Mouse (Mus musculus) ES-Bruce4 (cell line): ENCODE measurements around the gene Adcy3. TPM values are rescaled to one million over a fixed set of nuclear protein-coding genes. Genes with fewer than 3 reads are reported as not detected.
A peak's percentile ranks its signal among the peaks of the same experiment; 100 is the strongest.

Experiments used
- H3K27ac ChIP-seq: 2 replicates; pipeline ENCODE4 v1.5.1; 2012; ENCODE audit warnings: low read length, inconsistent platforms; ENCODE audit not compliant: insufficient read depth
- H3K27me3 ChIP-seq: 2 replicates; pipeline ENCODE4 v1.6.1; 2012; ENCODE audit warnings: mild to moderate bottlenecking, low read length, inconsistent platforms; ENCODE audit not compliant: control insufficient read depth, poor library complexity, insufficient read depth, severe bottlenecking
- H3K36me3 ChIP-seq: 2 replicates; pipeline ENCODE4 v1.6.1; 2012; ENCODE audit warnings: inconsistent platforms, mild to moderate bottlenecking, low read length, moderate library complexity; ENCODE audit not compliant: control insufficient read depth, poor library complexity, insufficient read depth, severe bottlenecking
- H3K4me1 ChIP-seq: one replicate; pipeline ENCODE4 v1.8.1; 2011; ENCODE audit warnings: low read length; ENCODE audit not compliant: control insufficient read depth, insufficient read depth
- H3K4me3 ChIP-seq: 2 replicates; pipeline ENCODE4 v1.5.1; 2011; ENCODE audit warnings: low read depth, mild to moderate bottlenecking, low read length
- H3K9ac ChIP-seq: 2 replicates; pipeline ENCODE4 v1.6.1; 2012; ENCODE audit warnings: low read depth, mild to moderate bottlenecking, inconsistent platforms; ENCODE audit not compliant: poor library complexity, severe bottlenecking
- H3K9me3 ChIP-seq: replicated peaks from 2 replicates; pipeline ENCODE4 v1.6.1; 2012; ENCODE audit warnings: mild to moderate bottlenecking, low read length, inconsistent platforms; ENCODE audit not compliant: control insufficient read depth, poor library complexity, insufficient read depth, severe bottlenecking
- CTCF ChIP-seq: IDR thresholded peaks from one replicate; pipeline ENCODE4 v1.8.1; 2011; ENCODE audit warnings: low read depth, low read length
- EP300 ChIP-seq: IDR thresholded peaks from 2 replicates; pipeline ENCODE4 v1.6.1; 2011; ENCODE audit warnings: low read depth, low read length; ENCODE audit not compliant: insufficient read depth
- POLR2A ChIP-seq: IDR thresholded peaks from one replicate; pipeline ENCODE4 v1.8.1; 2011; ENCODE audit warnings: low read length; ENCODE audit not compliant: insufficient read depth
- polyA plus RNA-seq: library from polyadenylated mRNA; stranded (reverse); fragments of >200 nt; gene quantifications from 2 replicates; pipeline ENCODE4 v1.2.4, GENCODE M21; 2011; ENCODE audit warnings: low read depth; ENCODE audit not compliant: missing spikeins, insufficient read depth, insufficient read length

Gene Adcy3
- polyA plus RNA-seq, 1 experiment: 8.2 TPM

DNA sequence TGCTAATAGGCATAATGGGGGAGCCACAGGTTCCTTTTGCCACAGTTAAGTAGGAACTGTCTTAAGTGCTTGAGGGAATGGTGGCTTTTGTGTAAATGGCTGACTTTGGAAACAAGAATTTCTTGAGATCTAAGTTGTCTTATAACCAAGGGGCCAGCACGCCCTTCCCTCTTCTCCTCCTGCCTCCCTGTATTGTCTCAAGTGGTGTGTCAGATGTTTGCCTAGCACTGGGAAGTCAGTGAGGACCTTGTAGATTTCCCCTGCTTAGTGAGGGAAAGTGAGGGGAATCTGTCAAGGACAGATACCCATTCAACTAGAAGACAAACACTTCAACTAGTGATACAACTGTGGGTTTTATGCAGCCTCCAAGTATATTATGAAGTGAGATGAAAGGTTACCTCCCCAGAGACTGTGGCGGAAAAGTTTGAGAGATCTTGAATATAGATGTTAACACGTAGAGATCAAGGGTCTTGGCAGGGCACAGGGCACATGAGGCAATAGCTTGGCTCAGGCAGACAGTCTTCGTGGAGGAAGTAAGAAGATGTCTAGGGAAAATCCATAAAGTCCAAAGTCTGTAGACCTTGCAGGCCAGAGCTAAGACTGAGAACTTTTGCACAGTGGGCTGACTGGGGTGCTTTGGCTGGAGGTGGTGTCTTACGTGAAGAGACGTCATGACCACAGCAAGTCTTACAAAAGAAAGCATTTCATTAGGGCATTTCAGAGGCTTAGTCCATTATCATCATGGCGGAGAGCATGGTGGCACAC, 26.1 kb downstream of the Adcy3 start:
- Histone ChIP-seq H3K9ac (no peak overlapping the region), H3K27ac (no peak overlapping the region), H3K4me3 (no peak overlapping the region), H3K36me3 (no peaks in the 10 kb centered on the region), H3K27me3 (no peaks in the 10 kb centered on the region), H3K9me3 (no peaks in the 10 kb centered on the region), H3K4me1 (peaks cover 5% of the 10 kb centered on the region)
- TF ChIP-seq POLR2A: no peak

DNA sequence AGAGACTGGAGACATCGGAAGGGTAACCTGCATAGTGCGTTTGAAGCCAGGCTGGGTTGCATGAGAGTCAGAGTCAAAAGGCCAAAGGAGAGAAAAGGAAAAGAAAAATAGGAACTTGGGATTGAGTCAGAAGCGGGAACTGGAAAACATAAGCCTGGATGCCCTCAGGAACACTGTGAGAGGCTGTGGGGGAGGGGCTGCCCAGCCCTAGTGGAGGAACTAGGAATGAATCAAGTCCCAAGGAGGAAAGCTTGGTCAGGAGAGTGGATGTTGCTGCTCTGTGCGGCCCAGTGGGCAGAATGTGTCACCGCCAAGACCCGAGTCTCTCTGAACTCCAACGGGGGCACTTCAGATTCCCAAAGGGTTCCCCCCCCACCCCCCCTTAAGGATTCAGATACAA, 27.4 kb downstream of the Adcy3 start:
- Histone ChIP-seq H3K9me3 (no peaks in the 10 kb centered on the region), H3K36me3 (no peaks in the 10 kb centered on the region), H3K9ac (0 out of 2 replicates have a peak overlapping the region, but pooled peaks have one; percentile 18), H3K4me3 (no peak overlapping the region), H3K27ac (no peak overlapping the region), H3K27me3 (no peaks in the 10 kb centered on the region), H3K4me1 (peaks cover 6% of the 10 kb centered on the region)
- TF ChIP-seq EP300: peak; percentile 30; the same call in 1 of the 2 replicates
- TF ChIP-seq POLR2A: no peak
- no peak for TF ChIP-seq CTCF

DNA sequence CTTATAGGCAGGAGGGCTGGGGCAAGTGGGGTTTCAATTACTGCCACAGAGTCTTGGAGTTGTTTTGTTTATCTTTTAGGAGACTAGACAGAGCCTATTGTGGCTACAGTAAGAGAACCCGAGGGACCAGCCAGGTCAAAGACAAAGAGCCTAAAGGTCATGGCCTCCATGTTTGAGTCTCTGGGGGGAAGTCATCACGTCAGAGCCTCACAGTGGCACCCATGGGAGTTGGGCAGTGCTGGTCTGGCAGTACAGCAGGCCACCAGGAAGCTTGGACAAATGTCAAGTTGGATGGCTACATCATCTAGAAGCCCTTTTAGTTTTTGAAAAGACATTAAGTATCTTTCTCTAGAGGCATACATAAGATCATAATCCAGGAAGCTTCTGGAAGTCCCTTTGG, 30.0 kb downstream of the Adcy3 start:
- Histone ChIP-seq H3K4me3 (no peak overlapping the region), H3K27me3 (no peaks in the 10 kb centered on the region), H3K9ac (no peak overlapping the region), H3K36me3 (no peaks in the 10 kb centered on the region), H3K27ac (no peak overlapping the region), H3K9me3 (no peaks in the 10 kb centered on the region), H3K4me1 (peaks cover 11% of the 10 kb centered on the region)
- no peak for TF ChIP-seq CTCF
- no peak for TF ChIP-seq POLR2A
- TF ChIP-seq EP300: no peak

DNA sequence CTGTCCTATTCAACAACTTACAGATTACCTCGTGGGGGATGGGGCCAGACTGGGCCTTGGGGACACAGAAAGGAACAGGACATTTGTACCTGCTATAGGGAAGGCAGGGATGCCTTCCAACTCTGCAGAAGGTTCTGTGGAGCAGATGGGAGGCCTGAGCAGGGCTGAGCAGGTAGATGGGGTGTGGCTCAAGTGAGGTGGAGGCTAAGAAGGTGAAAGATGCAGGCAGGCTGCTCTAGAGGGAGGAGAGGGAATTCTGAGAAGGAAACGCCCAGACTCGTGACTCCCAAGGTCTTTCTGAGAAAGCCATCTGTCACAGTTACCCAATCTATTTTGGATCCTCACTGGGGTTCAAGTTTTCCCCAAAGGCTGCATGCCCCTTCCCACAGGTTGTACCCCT, 34.1 kb downstream of the Adcy3 start:
- peaks cover 20% of the 10 kb centered on the region for H3K4me1 ChIP-seq
- no peak for TF ChIP-seq CTCF
- TF ChIP-seq EP300: peak; percentile 94

DNA sequence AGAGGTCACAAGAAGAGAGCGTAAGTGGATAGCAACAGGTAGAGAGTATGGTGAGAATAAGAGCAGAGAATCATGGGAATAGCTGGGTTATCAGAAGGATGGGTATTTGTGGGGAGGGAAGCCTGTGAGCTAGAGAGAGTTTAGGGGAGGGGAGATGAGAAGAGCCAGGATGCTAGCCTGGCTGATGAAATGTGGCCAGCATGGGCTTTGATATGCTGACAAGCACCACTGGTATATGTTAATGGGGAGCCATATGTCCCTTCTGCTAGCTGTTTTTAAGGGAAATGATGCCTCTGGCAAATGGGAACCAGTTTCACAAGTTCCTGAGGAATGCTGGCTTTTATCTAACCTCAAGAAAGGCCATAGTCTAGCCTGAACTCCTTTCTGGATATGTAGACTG, 36.2 kb downstream of the Adcy3 start:
- TF ChIP-seq CTCF: no peak
- peak; percentile 91 for TF ChIP-seq EP300
- TF ChIP-seq POLR2A: no peak
- Histone ChIP-seq H3K36me3 (no peaks in the 10 kb centered on the region), H3K27me3 (no peaks in the 10 kb centered on the region), H3K4me1 (peaks cover 17% of the 10 kb centered on the region), H3K27ac (peak overlapping the region; percentile 78), H3K4me3 (no peak overlapping the region), H3K9ac (no peak overlapping the region), H3K9me3 (no peaks in the 10 kb centered on the region)

More for the DNA sequence above, 34.1 kb downstream of the Adcy3 start:
- H3K27me3 ChIP-seq: no peaks in the 10 kb centered on the region
- H3K4me3 ChIP-seq: peak overlapping the region; percentile 2; the same call in 1 of the 2 replicates
- no peaks in the 10 kb centered on the region for H3K36me3 ChIP-seq
- peak overlapping the region; percentile 16; the same call in 1 of the 2 replicates for H3K27ac ChIP-seq
- H3K9me3 ChIP-seq: no peaks in the 10 kb centered on the region
- no peak overlapping the region for H3K9ac ChIP-seq

DNA sequence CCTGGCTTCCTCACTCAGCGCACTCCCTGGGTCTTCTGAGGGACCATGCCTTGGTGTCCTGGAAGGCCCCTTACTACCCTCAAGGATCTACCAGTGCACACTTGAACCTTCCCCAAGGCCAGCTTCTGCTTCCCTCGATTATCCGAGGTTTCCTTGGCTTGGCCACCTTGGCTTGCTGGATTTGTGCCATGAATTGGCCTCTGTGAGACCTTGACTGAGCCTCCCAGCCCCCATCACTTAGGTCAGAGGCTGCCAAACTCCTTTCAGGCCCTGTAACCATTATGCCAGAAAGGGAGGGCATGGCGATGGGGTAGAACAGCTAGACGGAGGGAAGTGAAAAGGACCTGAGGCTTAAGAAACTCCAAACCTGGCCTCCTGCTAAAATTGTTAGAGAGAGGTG, 36.7 kb downstream of the Adcy3 start:
- H3K27me3 ChIP-seq: no peaks in the 10 kb centered on the region
- no peak overlapping the region for H3K4me3 ChIP-seq
- H3K4me1 ChIP-seq: peaks cover 17% of the 10 kb centered on the region
- TF ChIP-seq POLR2A (no peak), EP300 (no peak), CTCF (no peak)
- no peaks in the 10 kb centered on the region for H3K36me3 ChIP-seq
- H3K9ac ChIP-seq: no peak overlapping the region
- H3K27ac ChIP-seq: peak overlapping the region; percentile 78
- H3K9me3 ChIP-seq: no peaks in the 10 kb centered on the region
